Mouse (Mus musculus): ENCODE data around the gene Otud3. TPM values are rescaled to one million over a fixed set of nuclear protein-coding genes. Genes with fewer than 3 reads are reported as not detected.
"Not testable (repeated sequence)": the region's sequence is repeated elsewhere in the genome, so short reads cannot be mapped to it uniquely, and the experiment has no call there.

Otud3 gene
- polyA plus RNA-seq, 1 experiment from 2014 or later: 3.1 TPM

DNA sequence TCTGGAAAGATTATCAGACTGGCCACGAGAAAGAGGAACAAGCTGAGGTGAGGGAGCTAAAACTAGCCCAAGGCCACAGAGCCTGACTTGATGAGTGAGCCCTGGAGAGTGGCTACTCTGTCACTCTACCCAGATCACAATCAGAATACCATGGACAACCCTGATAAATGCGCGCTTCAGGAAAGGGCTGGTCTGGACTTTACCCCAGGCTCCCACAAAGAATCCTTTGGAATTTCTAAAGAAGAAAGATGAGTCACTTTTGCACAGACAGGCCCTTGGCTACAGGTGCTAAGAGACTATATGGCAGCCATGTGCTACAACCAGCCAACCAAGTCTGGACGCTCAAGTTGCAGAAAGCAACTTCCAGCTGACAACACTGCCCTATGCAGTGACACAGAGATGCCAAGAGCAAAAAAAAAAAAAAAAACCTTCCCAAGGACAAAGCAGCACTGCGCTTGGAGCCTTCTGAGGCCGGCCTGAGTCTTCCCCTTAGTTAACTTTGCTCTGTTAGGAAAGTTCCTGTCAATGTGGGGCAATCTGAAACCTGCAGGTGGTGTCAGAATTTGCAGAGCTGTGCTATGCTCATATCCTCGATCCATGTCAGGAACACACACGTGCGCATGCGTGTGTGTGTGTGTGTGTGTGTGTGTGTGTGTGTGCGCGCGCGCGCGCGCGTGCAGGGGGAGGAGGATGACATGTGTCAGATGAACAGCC lies 8.0 kb downstream of the Otud3 start:
- H3K9ac ChIP-seq (ENCODE audit: low read length): no peak overlapping the region
- H3K36me3 ChIP-seq (ENCODE audit: control insufficient read depth, insufficient read depth, low read length): peaks cover 31% of the 10 kb centered on the region
- no peak for ATAC-seq (ENCODE audit: low read depth)
- H3K9me3 ChIP-seq (ENCODE audit: control insufficient read depth, low read length): no peaks in the 10 kb centered on the region
- H3K27me3 ChIP-seq (ENCODE audit: control insufficient read depth, insufficient read depth, low read depth, low read length): no peaks in the 10 kb centered on the region
- no peak overlapping the region for H3K4me2 ChIP-seq (ENCODE audit: low read depth, low read length)
- WGBS: 93% methylated on average over 18 of the region's 18 CpGs
- no peaks in the 10 kb centered on the region for H3K4me1 ChIP-seq (replicated peaks; ENCODE audit: control insufficient read depth, insufficient read depth, low read length)
- no peak overlapping the region for H3K27ac ChIP-seq (ENCODE audit: low read length)
- no peak overlapping the region for H3K4me3 ChIP-seq (ENCODE audit: low read length)

- WGBS: 69% methylated on average over 7 of the region's 7 CpGs
- no peak overlapping the region for H3K4me3 ChIP-seq (ENCODE audit: low read length)
- no peak overlapping the region for H3K9ac ChIP-seq (ENCODE audit: low read length)
- peaks cover 25% of the 10 kb centered on the region for H3K36me3 ChIP-seq (ENCODE audit: control insufficient read depth, insufficient read depth, low read length)
- ATAC-seq (ENCODE audit: low read depth): no peak
- no peak overlapping the region for H3K27ac ChIP-seq (ENCODE audit: low read length)
- no peaks in the 10 kb centered on the region for H3K9me3 ChIP-seq (ENCODE audit: control insufficient read depth, low read length)
- no peak overlapping the region for H3K4me2 ChIP-seq (ENCODE audit: low read depth, low read length)
- no peaks in the 10 kb centered on the region for H3K27me3 ChIP-seq (ENCODE audit: control insufficient read depth, insufficient read depth, low read depth, low read length)
- no peaks in the 10 kb centered on the region for H3K4me1 ChIP-seq (replicated peaks; ENCODE audit: control insufficient read depth, insufficient read depth, low read length)
These were observed 14.4 kb downstream of the Otud3 start for GRCm38 (mm10) chr4:138899361-138899760.

DNA sequence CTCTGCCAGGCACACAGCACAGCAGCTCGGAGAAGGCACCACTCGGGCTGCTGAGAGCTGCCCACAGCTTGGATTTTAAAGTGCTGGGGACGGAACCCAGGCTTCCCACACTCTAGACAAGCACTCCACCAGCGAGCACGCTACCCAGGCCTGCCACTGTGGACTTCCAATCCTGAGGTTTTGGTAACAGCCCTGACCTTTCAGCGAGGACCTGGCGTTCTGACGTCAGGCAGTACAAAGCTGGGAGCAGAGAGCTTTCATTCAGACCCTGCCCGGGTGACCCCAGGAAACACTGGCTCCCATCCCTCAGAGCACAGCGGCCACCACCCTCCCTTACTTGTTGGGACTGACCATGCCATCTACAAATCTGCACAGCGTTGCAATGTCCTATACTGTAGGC lies 20.0 kb downstream of the Otud3 start:
- H3K36me3 ChIP-seq (ENCODE audit: control insufficient read depth, insufficient read depth, low read length): peaks cover 19% of the 10 kb centered on the region; the same call in 1 of the 2 replicates
- H3K9ac ChIP-seq (ENCODE audit: low read length); H3K4me1 ChIP-seq (replicated peaks; ENCODE audit: control insufficient read depth, insufficient read depth, low read length); H3K9me3 ChIP-seq (ENCODE audit: control insufficient read depth, low read length); ATAC-seq (ENCODE audit: low read depth); H3K4me3 ChIP-seq (ENCODE audit: low read length); H3K4me2 ChIP-seq (ENCODE audit: low read depth, low read length); H3K27ac ChIP-seq (ENCODE audit: low read length); H3K27me3 ChIP-seq (ENCODE audit: control insufficient read depth, insufficient read depth, low read depth, low read length): not testable (repeated sequence)
- WGBS: 88% methylated on average over 11 of the region's 11 CpGs

GRCm38 (mm10) chr4:138892655-138893054 lies 21.1 kb downstream of the Otud3 start:
- Histone ChIP-seq H3K27ac (ENCODE audit: low read length) (no peak overlapping the region), H3K4me3 (ENCODE audit: low read length) (no peak overlapping the region), H3K4me2 (ENCODE audit: low read depth, low read length) (no peak overlapping the region), H3K9me3 (ENCODE audit: control insufficient read depth, low read length) (no peaks in the 10 kb centered on the region), H3K9ac (ENCODE audit: low read length) (no peak overlapping the region), H3K4me1 (replicated peaks; ENCODE audit: control insufficient read depth, insufficient read depth, low read length) (no peaks in the 10 kb centered on the region), H3K36me3 (ENCODE audit: control insufficient read depth, insufficient read depth, low read length) (peaks cover 16% of the 10 kb centered on the region; the same call in 1 of the 2 replicates), H3K27me3 (ENCODE audit: control insufficient read depth, insufficient read depth, low read depth, low read length) (no peaks in the 10 kb centered on the region)
- ATAC-seq (ENCODE audit: low read depth): no peak
- 65% methylated on average over 6 of the region's 6 CpGs for WGBS

DNA sequence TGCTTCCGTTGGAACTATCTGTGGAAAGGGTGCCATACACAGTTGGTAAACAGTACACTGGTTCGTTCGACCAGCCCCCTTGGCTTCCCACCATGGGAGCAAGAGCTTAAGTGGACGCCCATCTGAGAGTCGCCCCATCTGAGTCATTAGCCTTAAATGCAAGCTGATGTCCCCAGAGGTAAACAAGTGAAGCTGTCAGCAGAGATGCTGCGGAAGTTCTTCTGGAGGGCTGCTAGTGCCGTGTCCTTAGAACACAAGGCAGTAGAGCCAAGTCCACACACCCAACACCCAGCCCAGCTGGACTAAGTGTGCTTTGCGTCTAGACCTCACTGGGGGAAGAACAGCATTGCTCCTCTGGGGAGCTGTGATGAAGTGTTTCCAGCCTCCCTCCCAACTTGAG lies 24.1 kb downstream of the Otud3 start:
- Histone ChIP-seq H3K9me3 (ENCODE audit: control insufficient read depth, low read length) (no peaks in the 10 kb centered on the region), H3K36me3 (ENCODE audit: control insufficient read depth, insufficient read depth, low read length) (peaks cover 9% of the 10 kb centered on the region; the same call in 1 of the 2 replicates), H3K27ac (ENCODE audit: low read length) (no peak overlapping the region), H3K9ac (ENCODE audit: low read length) (no peak overlapping the region), H3K4me3 (ENCODE audit: low read length) (no peak overlapping the region), H3K4me2 (ENCODE audit: low read depth, low read length) (no peak overlapping the region), H3K4me1 (replicated peaks; ENCODE audit: control insufficient read depth, insufficient read depth, low read length) (no peaks in the 10 kb centered on the region), H3K27me3 (ENCODE audit: control insufficient read depth, insufficient read depth, low read depth, low read length) (no peaks in the 10 kb centered on the region)
- 35% methylated on average over 8 of the region's 8 CpGs for WGBS
- ATAC-seq (ENCODE audit: low read depth): peak; percentile 56; the same call in 1 of the 2 replicates

GRCm38 (mm10) chr4:138889165-138889564 lies 24.6 kb downstream of the Otud3 start:
- Histone ChIP-seq H3K27ac (ENCODE audit: low read length) (no peak overlapping the region), H3K4me2 (ENCODE audit: low read depth, low read length) (no peak overlapping the region), H3K4me3 (ENCODE audit: low read length) (no peak overlapping the region), H3K9me3 (ENCODE audit: control insufficient read depth, low read length) (no peaks in the 10 kb centered on the region), H3K9ac (ENCODE audit: low read length) (no peak overlapping the region), H3K27me3 (ENCODE audit: control insufficient read depth, insufficient read depth, low read depth, low read length) (no peaks in the 10 kb centered on the region), H3K36me3 (ENCODE audit: control insufficient read depth, insufficient read depth, low read length) (peaks cover 5% of the 10 kb centered on the region; the same call in 1 of the 2 replicates), H3K4me1 (replicated peaks; ENCODE audit: control insufficient read depth, insufficient read depth, low read length) (no peaks in the 10 kb centered on the region)
- WGBS: 38% methylated on average over 7 of the region's 7 CpGs
- ATAC-seq (ENCODE audit: low read depth): no peak

DNA sequence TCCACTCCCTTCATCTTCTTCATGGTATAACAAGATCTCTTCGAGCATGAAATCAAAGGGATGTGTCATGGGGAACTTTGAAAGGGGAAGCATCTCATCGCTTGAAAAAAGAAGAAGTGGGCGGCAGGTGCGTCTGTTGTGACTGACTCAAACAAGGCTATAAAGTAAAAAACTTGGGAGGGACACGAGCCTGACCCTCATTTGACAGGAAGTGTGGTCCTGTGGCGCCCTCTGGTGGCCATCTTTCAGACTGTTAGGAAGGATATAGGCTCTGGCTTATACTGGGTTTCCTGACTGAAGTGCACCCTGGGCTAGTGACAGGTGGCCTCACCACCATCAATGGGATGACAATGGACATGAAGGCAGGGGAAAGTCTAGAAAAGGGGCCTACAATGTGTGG lies 29.5 kb downstream of the Otud3 start:
- Histone ChIP-seq H3K4me2 (ENCODE audit: low read depth, low read length) (no peak overlapping the region), H3K27ac (ENCODE audit: low read length) (no peak overlapping the region), H3K4me3 (ENCODE audit: low read length) (no peak overlapping the region), H3K9ac (ENCODE audit: low read length) (no peak overlapping the region), H3K9me3 (ENCODE audit: control insufficient read depth, low read length) (no peaks in the 10 kb centered on the region), H3K27me3 (ENCODE audit: control insufficient read depth, insufficient read depth, low read depth, low read length) (no peaks in the 10 kb centered on the region; the same call in 1 of the 2 replicates), H3K36me3 (ENCODE audit: control insufficient read depth, insufficient read depth, low read length) (no peaks in the 10 kb centered on the region), H3K4me1 (replicated peaks; ENCODE audit: control insufficient read depth, insufficient read depth, low read length) (peaks cover 5% of the 10 kb centered on the region; the same call in 1 of the 2 replicates)
- ATAC-seq (ENCODE audit: low read depth): peak; percentile 42; the same call in 1 of the 2 replicates
- 14% methylated on average over 6 of the region's 6 CpGs for WGBS

DNA sequence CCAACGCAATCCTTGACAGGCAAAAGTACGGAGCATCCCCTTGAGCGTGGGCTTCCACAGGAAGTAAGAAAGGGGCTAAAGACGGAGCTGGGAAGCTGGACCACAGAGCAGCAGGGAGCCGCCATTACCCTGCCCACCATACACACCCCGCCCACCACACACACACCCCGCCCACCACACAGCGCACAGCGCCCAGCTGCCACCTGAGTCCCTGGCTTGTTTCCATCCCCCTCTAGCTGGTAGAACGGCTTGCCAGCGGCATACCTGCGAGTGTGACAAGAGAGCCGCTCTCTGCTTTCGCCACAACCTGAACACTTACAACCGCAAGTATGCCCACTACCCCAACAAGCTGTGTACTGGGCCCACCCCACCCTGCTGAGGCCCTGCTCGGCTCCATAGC lies 31.6 kb downstream of the Otud3 start:
- ATAC-seq (ENCODE audit: low read depth): peak; percentile 72
- WGBS: 10% methylated on average over 16 of the region's 16 CpGs

GRCm38 (mm10) chr4:138880811-138881584 lies 32.7 kb downstream of the Otud3 start:
- Histone ChIP-seq H3K27me3 (ENCODE audit: control insufficient read depth, insufficient read depth, low read depth, low read length) (no peaks in the 10 kb centered on the region; the same call in 1 of the 2 replicates), H3K4me1 (replicated peaks; ENCODE audit: control insufficient read depth, insufficient read depth, low read length) (peaks cover 5% of the 10 kb centered on the region; the same call in 1 of the 2 replicates), H3K36me3 (ENCODE audit: control insufficient read depth, insufficient read depth, low read length) (no peaks in the 10 kb centered on the region), H3K4me2 (ENCODE audit: low read depth, low read length) (no peak overlapping the region), H3K27ac (ENCODE audit: low read length) (no peak overlapping the region), H3K4me3 (ENCODE audit: low read length) (no peak overlapping the region), H3K9ac (ENCODE audit: low read length) (no peak overlapping the region), H3K9me3 (ENCODE audit: control insufficient read depth, low read length) (no peaks in the 10 kb centered on the region)
- ATAC-seq (ENCODE audit: low read depth): no peak
- 72% methylated on average over 7 of the region's 7 CpGs for WGBS

More for the DNA sequence above, 31.6 kb downstream of the Otud3 start:
- Histone ChIP-seq H3K9ac (ENCODE audit: low read length) (no peak overlapping the region; the same call in 1 of the 2 replicates), H3K27ac (ENCODE audit: low read length) (no peak overlapping the region), H3K36me3 (ENCODE audit: control insufficient read depth, insufficient read depth, low read length) (no peaks in the 10 kb centered on the region), H3K4me2 (ENCODE audit: low read depth, low read length) (peak overlapping the region; percentile 42), H3K9me3 (ENCODE audit: control insufficient read depth, low read length) (no peaks in the 10 kb centered on the region), H3K27me3 (ENCODE audit: control insufficient read depth, insufficient read depth, low read depth, low read length) (no peaks in the 10 kb centered on the region; the same call in 1 of the 2 replicates), H3K4me1 (replicated peaks; ENCODE audit: control insufficient read depth, insufficient read depth, low read length) (peaks cover 5% of the 10 kb centered on the region; the same call in 1 of the 2 replicates), H3K4me3 (ENCODE audit: low read length) (no peak overlapping the region)
